Mouse (Mus musculus) urinary bladder, postnatal 14 days (tissue): ENCODE results near the gene 4930512M02Rik.

ENCODE experiments used
- DNase-seq: peaks from one replicate; pipeline ENCODE4 v3.0.0; 2021; ENCODE audit warnings: low spot score

4930512M02Rik gene

DNA sequence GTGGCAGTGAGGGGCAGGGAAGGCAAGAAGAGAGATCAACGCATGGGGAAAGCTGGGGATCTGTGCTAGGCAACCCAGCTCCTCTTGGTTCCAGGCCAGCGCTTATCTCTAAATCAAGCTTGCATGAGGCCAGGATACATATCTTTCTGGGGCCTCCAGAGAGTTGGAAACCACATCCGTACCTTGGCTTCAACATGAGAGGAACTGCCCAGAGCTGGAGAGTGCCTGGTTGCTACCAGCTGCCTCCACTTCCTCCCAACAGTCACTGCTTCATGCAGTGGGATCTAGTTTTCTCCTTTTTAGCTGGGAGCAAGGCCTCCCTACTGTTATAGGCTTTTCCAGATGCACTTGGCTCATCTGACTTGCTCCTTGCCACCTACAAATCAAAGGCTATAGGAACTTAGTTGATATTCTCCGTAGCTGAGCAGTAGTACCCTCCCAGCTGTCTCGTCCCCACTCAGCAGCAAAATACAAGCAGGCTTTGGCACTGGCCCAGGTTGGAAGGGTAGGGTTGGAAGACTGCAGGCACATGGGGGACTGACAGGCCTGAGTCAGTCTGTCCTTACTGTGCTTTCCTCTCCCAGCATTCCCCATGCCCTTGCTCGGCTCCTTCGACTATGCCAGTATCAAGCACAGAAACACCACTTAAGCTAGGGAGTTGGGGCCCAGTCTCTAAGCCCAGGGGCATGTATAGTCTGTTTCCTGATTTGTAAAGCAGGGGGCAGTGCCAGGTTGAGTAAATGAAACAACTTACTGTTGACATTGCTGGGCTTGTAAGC, 63.2 kb downstream of the 4930512M02Rik start:
- DNase-seq: peak; percentile 27

- no peak for DNase-seq
Measured at GRCm38 (mm10) chr11:11561118-11561517, 66.5 kb downstream of the 4930512M02Rik start.

DNA sequence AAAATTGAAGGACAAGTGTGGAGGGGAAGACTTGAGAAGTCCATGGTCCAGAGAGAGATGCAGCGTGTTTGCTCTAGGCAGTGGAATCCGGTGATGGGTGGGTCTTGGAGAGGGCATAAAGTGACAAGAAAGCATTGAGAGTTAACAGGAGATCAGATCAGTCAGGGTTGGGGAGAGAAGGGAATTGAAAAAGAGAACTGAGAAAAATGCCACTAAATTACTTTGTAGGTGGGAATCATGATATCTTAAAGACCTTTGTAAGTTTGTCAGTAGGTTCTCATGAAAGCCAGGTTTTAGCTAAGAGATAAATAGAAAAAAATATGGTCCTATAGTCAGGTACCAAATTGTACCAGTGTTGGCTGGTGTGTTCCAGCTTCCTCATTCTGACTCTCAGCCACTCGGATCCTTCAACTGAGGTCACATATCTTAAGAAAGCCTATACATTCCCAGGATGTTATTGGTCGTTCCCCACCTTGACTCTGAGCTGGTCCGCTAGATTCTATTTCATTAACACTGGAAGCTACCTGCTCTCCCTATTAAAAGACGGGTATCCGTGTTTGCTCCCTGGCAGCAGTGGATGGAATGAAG, 68.4 kb downstream of the 4930512M02Rik start:
- no peak for DNase-seq

- no peak for DNase-seq
Measured at GRCm38 (mm10) chr11:11558662-11559061, 69.0 kb downstream of the 4930512M02Rik start.

DNA sequence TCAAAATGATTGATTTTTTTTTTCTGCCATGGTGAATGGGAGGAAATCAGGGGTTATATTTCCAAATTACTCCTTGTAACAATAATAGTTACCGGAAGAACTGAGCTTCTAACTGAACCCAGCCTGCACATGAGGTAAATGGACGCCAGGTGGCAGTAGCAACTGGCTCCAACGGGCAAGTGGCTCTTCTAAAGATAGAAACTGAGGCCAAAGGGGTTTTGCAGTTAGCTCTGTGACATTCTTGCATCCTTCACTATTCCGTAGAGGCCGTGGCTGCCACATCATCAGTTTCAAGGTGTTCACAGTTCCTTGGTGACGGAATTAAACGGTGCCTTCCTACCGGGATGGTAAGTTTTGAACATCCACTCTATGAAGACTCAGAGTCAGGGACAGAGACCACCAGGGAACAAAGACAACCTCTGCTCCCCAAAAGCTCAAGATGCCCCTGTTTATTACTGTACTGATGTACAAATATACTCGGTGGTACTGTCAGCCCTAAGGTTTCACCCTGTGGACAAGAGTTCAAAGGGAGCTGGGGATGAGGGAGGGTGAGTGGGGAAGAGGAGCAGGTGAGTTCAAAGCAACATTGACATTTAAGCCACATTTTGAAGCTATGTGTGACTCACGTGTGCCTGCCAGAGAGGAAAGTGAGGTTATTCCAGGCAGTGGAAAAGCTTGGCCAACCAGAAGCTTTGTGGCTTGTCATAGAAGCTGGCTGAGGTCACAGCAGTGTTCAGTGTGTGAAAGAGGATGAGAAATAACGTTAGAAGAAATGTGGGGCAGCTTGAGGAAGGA, 70.3 kb downstream of the 4930512M02Rik start:
- peak; percentile 51 for DNase-seq

DNA sequence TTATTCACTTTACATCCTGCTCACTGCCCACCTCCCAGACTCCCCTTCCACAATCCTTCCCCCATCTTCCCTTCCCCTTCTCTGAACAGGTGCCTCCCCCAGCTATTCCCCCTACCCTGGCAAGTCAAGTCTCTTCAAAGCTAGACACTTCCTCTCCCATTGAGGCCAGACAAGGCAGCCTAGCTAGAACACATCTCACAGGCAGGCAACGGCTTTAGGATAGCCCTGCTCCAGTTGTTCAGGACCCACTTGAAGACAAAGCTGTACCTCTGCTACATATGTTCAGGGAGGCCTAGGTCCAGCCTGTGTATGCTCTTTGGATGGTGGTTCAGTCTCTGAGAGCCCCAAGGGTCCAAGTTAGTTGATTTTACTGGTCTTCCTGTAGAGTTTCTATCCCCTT, 71.4 kb downstream of the 4930512M02Rik start:
- DNase-seq: no peak

DNA sequence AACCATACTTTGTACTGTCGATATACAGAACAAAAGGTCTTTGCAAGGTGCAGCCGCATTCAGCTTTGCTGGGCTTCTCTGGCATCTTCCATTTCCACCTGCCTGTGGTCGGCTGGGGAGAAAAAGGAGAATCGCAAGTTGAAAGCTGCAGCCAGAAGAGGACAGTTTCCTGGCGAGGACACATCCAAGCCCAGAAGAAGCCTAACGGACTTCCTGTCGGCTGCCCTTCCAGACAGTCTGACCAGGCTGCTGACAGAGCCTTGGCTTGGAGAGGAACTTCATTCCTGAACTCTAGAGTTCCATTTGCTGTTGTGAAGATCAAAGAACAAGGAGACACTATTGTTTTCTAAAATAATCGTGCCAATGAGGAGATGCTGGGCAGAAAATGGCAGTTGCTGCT, 72.1 kb downstream of the 4930512M02Rik start:
- no peak for DNase-seq

- DNase-seq: no peak
Measured at GRCm38 (mm10) chr11:11547597-11548240, 79.9 kb downstream of the 4930512M02Rik start.

DNA sequence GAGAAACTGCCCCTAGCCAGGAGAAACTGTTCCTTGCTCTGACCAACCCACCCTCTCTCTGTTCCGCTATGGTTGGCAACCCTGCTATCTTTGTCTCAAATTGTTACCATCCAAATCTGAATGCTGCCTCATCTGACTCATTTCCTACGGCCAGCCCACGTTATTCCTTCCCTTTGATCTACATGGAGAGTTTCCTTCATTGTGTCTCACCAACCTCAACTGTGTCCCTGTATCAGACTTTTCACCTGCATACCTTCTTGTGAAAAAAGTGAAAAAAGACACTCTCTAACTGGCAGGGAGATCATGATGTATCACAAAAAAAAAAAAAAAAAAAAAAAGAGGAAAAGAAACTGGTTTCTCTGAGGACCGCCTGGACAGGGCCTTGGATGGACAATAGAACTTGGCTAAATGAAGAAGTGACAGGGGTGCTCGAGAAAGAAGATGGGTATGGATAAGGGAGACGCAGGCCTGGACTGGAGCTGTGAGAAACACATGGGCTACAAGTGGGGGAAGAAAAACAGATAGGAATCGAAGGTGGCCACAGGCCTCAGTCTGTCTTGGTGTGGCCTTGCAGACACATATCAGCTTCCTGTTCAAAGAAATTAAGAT, 80.6 kb downstream of the 4930512M02Rik start:
- no peak for DNase-seq

DNA sequence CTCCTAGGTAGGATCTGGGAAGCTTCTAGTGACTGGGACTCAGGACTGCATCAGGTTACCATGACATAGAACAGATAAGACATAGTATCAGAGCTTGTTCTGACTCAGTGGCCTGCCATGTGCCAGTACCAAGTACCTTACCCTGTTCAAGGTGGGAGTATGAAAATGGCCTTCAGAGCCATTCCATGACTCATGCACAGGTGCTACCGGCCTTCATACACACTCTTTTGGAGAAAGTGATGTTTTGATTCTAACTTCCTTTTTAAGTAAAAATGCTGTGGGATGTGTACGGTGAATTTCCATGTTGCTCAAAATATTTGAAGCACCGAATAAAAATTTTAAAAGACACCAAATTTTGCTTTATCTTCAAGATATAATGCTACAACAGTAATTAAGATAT, 81.7 kb downstream of the 4930512M02Rik start:
- no peak for DNase-seq
